Mouse (Mus musculus) heart, embryonic 15.5 days (tissue): ENCODE measurements around the gene Asb13. TPM values are rescaled to one million over a fixed set of nuclear protein-coding genes. Genes with fewer than 3 reads are reported as not detected.

Source experiments
- ATAC-seq: fragments of 200-750 bp; cut with Nextera tagmentation; replicated peaks from 2 replicates; pipeline ENCODE4 v1.8.0; 2017; ENCODE audit warnings: low read depth, moderate TSS enrichment; ENCODE audit not compliant: insufficient number of reproducible peaks, insufficient read depth, low FRiP score
- H3K27ac ChIP-seq: fragments of 300-500 bp; sonication (generic); 2 replicates; pipeline ENCODE4 v1.5.1; 2015; ENCODE audit warnings: mild to moderate bottlenecking, inconsistent platforms
- H3K27me3 ChIP-seq: fragments of 300-500 bp; sonication (generic); 2 replicates; pipeline ENCODE4 v1.6.1; 2015; ENCODE audit warnings: inconsistent platforms
- H3K36me3 ChIP-seq: fragments of 300-500 bp; sonication (generic); 2 replicates; pipeline ENCODE4 v1.6.1; 2015; ENCODE audit warnings: mild to moderate bottlenecking, inconsistent platforms
- H3K4me1 ChIP-seq: fragments of 300-500 bp; sonication (generic); replicated peaks from 2 replicates; pipeline ENCODE4 v1.6.1; 2015; ENCODE audit warnings: inconsistent platforms
- H3K4me2 ChIP-seq: fragments of 300-500 bp; sonication (generic); 2 replicates; pipeline ENCODE4 v1.6.1; 2015; ENCODE audit warnings: inconsistent platforms, mild to moderate bottlenecking, moderate library complexity
- H3K4me3 ChIP-seq: fragments of 300-500 bp; sonication (generic); 2 replicates; pipeline ENCODE4 v1.5.1; 2015; ENCODE audit warnings: mild to moderate bottlenecking, inconsistent platforms
- H3K9ac ChIP-seq: fragments of 300-500 bp; sonication (generic); 2 replicates; pipeline ENCODE4 v1.6.1; 2015; ENCODE audit warnings: mild to moderate bottlenecking, inconsistent platforms
- H3K9me3 ChIP-seq: fragments of 300-500 bp; sonication (generic); replicated peaks from 2 replicates; pipeline ENCODE4 v1.6.1; 2016; ENCODE audit warnings: inconsistent platforms
- WGBS: fragments of 180-500 bp; shearing (Covaris S2); methylation state at CpG from one replicate; pipeline ENCODE4 v1.1.7; 2015; ENCODE audit warnings: mixed read lengths; 5-methylcytosine and 5-hydroxymethylcytosine counted together
- polyA plus RNA-seq: library from polyadenylated mRNA; unstranded; fragments of >200 nt; fragmentation: Nextera tagmentation; extraction: Ambion mirVana; gene quantifications from 2 replicates; pipeline ENCODE4 v1.2.1, GENCODE M21; 2015

Asb13 gene
- polyA plus RNA-seq, 1 experiment from 2014 or later: 4.7 TPM

GRCm38 (mm10) chr13:3635076-3635475 is 1.2 kb downstream of the Asb13 start:
- Histone ChIP-seq H3K9ac (no peak overlapping the region), H3K4me2 (no peak overlapping the region), H3K27me3 (no peaks in the 10 kb centered on the region), H3K36me3 (no peaks in the 10 kb centered on the region), H3K4me3 (no peak overlapping the region), H3K4me1 (peaks cover 7% of the 10 kb centered on the region), H3K9me3 (no peaks in the 10 kb centered on the region), H3K27ac (no peak overlapping the region)
- ATAC-seq: no peak
- WGBS: 86% methylated on average over 3 of the region's 3 CpGs

- 57% methylated on average over 11 of the region's 11 CpGs for WGBS
- no peak overlapping the region for H3K9ac ChIP-seq
- no peaks in the 10 kb centered on the region for H3K9me3 ChIP-seq
- no peaks in the 10 kb centered on the region for H3K36me3 ChIP-seq
- H3K4me2 ChIP-seq: no peak overlapping the region
- H3K27me3 ChIP-seq: no peaks in the 10 kb centered on the region
- no peak for ATAC-seq
- H3K4me1 ChIP-seq: peaks cover 7% of the 10 kb centered on the region
- H3K4me3 ChIP-seq: no peak overlapping the region
- no peak overlapping the region for H3K27ac ChIP-seq
Measured at GRCm38 (mm10) chr13:3636797-3637196, 3.0 kb downstream of the Asb13 start.

- 63% methylated on average over 9 of the region's 9 CpGs for WGBS
- Histone ChIP-seq H3K4me3 (no peak overlapping the region), H3K4me1 (no peaks in the 10 kb centered on the region), H3K9me3 (no peaks in the 10 kb centered on the region), H3K27ac (no peak overlapping the region), H3K9ac (no peak overlapping the region), H3K4me2 (no peak overlapping the region), H3K36me3 (no peaks in the 10 kb centered on the region), H3K27me3 (no peaks in the 10 kb centered on the region)
- ATAC-seq: 0 out of 2 replicates have a peak, but pooled peaks have one; percentile 39
Measured at GRCm38 (mm10) chr13:3642049-3642448, 8.2 kb downstream of the Asb13 start.

GRCm38 (mm10) chr13:3642538-3642937 is 8.7 kb downstream of the Asb13 start:
- no peaks in the 10 kb centered on the region for H3K27me3 ChIP-seq
- no peaks in the 10 kb centered on the region for H3K9me3 ChIP-seq
- H3K36me3 ChIP-seq: no peaks in the 10 kb centered on the region
- H3K4me2 ChIP-seq: no peak overlapping the region
- no peak overlapping the region for H3K27ac ChIP-seq
- no peaks in the 10 kb centered on the region for H3K4me1 ChIP-seq
- no peak overlapping the region for H3K9ac ChIP-seq
- H3K4me3 ChIP-seq: no peak overlapping the region
- 79% methylated on average over 5 of the region's 5 CpGs for WGBS
- no peak for ATAC-seq

GRCm38 (mm10) chr13:3644871-3645270 is 11.0 kb downstream of the Asb13 start:
- no peak for ATAC-seq
- 89% methylated on average over 5 of the region's 5 CpGs for WGBS
- H3K4me2 ChIP-seq: no peak overlapping the region

GRCm38 (mm10) chr13:3645919-3646318 is 12.1 kb downstream of the Asb13 start:
- no peak for ATAC-seq
- H3K36me3 ChIP-seq: no peaks in the 10 kb centered on the region
- no peaks in the 10 kb centered on the region for H3K4me1 ChIP-seq
- no peak overlapping the region for H3K27ac ChIP-seq
- WGBS: 81% methylated on average over 3 of the region's 3 CpGs
- H3K9ac ChIP-seq: no peak overlapping the region
- no peak overlapping the region for H3K4me3 ChIP-seq
- H3K27me3 ChIP-seq: no peaks in the 10 kb centered on the region
- no peak overlapping the region for H3K4me2 ChIP-seq
- no peaks in the 10 kb centered on the region for H3K9me3 ChIP-seq

More at GRCm38 (mm10) chr13:3644871-3645270, 11.0 kb downstream of the Asb13 start:
- Histone ChIP-seq H3K27ac (no peak overlapping the region), H3K4me1 (no peaks in the 10 kb centered on the region), H3K9ac (no peak overlapping the region), H3K36me3 (no peaks in the 10 kb centered on the region), H3K9me3 (no peaks in the 10 kb centered on the region), H3K4me3 (no peak overlapping the region), H3K27me3 (no peaks in the 10 kb centered on the region)

- no peaks in the 10 kb centered on the region for H3K36me3 ChIP-seq
Measured at GRCm38 (mm10) chr13:3646566-3646965, 12.7 kb downstream of the Asb13 start.

GRCm38 (mm10) chr13:3650569-3650968 is 16.7 kb downstream of the Asb13 start:
- 83% methylated on average over 4 of the region's 4 CpGs for WGBS
- ATAC-seq: no peak
- H3K4me3 ChIP-seq: no peak overlapping the region
- H3K4me2 ChIP-seq: no peak overlapping the region
- H3K4me1 ChIP-seq: no peaks in the 10 kb centered on the region
- H3K9ac ChIP-seq: no peak overlapping the region
- no peaks in the 10 kb centered on the region for H3K27me3 ChIP-seq
- H3K9me3 ChIP-seq: no peaks in the 10 kb centered on the region
- H3K36me3 ChIP-seq: no peaks in the 10 kb centered on the region
- H3K27ac ChIP-seq: no peak overlapping the region

More at GRCm38 (mm10) chr13:3646566-3646965, 12.7 kb downstream of the Asb13 start:
- Histone ChIP-seq H3K9ac (no peak overlapping the region), H3K27me3 (no peaks in the 10 kb centered on the region), H3K4me1 (no peaks in the 10 kb centered on the region), H3K9me3 (no peaks in the 10 kb centered on the region), H3K4me2 (no peak overlapping the region), H3K27ac (no peak overlapping the region), H3K4me3 (no peak overlapping the region)
- no peak for ATAC-seq
- WGBS: 80% methylated on average over 7 of the region's 7 CpGs

GRCm38 (mm10) chr13:3654432-3654831 is 20.6 kb downstream of the Asb13 start:
- 89% methylated on average over 2 of the region's 2 CpGs for WGBS
- Histone ChIP-seq H3K27ac (no peak overlapping the region), H3K27me3 (no peaks in the 10 kb centered on the region), H3K9me3 (no peaks in the 10 kb centered on the region), H3K36me3 (no peaks in the 10 kb centered on the region), H3K4me2 (no peak overlapping the region), H3K4me3 (no peak overlapping the region), H3K4me1 (no peaks in the 10 kb centered on the region), H3K9ac (no peak overlapping the region)
- no peak for ATAC-seq

GRCm38 (mm10) chr13:3659163-3660160 is 25.6 kb downstream of the Asb13 start:
- no peak overlapping the region for H3K9ac ChIP-seq
- ATAC-seq: no peak
- H3K36me3 ChIP-seq: no peaks in the 10 kb centered on the region
- no peaks in the 10 kb centered on the region; the same call in 1 of the 2 replicates for H3K27me3 ChIP-seq
- H3K4me3 ChIP-seq: no peak overlapping the region
- H3K4me2 ChIP-seq: no peak overlapping the region
- no peaks in the 10 kb centered on the region for H3K9me3 ChIP-seq
- 65% methylated on average over 16 of the region's 16 CpGs for WGBS
- no peaks in the 10 kb centered on the region for H3K4me1 ChIP-seq
- no peak overlapping the region for H3K27ac ChIP-seq

GRCm38 (mm10) chr13:3664241-3664640 is 30.4 kb downstream of the Asb13 start:
- WGBS: 64% methylated on average over 3 of the region's 3 CpGs
- no peaks in the 10 kb centered on the region for H3K36me3 ChIP-seq
- no peaks in the 10 kb centered on the region; the same call in 1 of the 2 replicates for H3K27me3 ChIP-seq
- H3K27ac ChIP-seq: no peak overlapping the region
- no peak overlapping the region for H3K9ac ChIP-seq
- 0 out of 2 replicates have a peak, but pooled peaks cover 2% of the 10 kb centered on the region for H3K4me1 ChIP-seq
- no peak overlapping the region for H3K4me3 ChIP-seq
- H3K9me3 ChIP-seq: no peaks in the 10 kb centered on the region
- no peak overlapping the region for H3K4me2 ChIP-seq
- no peak for ATAC-seq
